Mouse (Mus musculus): ENCODE results near the gene Tpsg1. TPM values are rescaled to one million over a fixed set of nuclear protein-coding genes. Genes with fewer than 3 reads are reported as not detected.

Gene Tpsg1
- polyA plus RNA-seq, 1 experiment from 2014 or later: 0.43 TPM

DNA sequence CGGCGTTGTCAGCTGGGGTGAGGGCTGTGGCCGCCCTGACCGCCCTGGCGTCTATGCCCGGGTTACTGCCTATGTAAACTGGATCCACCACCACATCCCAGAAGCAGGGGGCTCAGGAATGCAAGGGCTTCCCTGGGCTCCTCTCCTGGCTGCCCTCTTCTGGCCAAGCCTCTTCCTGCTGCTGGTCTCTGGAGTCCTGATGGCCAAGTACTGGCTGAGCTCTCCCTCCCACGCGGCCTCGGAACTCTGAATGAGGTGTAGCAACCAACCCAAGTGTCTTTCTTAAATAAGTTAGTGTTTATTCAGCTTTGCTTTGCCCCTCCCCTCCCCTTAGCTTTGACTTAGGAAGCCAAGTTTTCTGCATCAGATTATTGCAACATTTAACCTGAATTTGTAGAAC is 4.9 kb downstream of the Tpsg1 start:
- Histone ChIP-seq H3K27me3 (replicated peaks) (peaks cover 5% of the 10 kb centered on the region; the same call in 1 of the 2 replicates), H3K9ac (no peak overlapping the region), H3K4me2 (replicated peaks) (no peak overlapping the region), H3K4me1 (no peaks in the 10 kb centered on the region), H3K36me3 (peaks cover 23% of the 10 kb centered on the region), H3K9me3 (no peaks in the 10 kb centered on the region), H3K27ac (no peak overlapping the region), H3K4me3 (no peak overlapping the region)
- whole genome bisulfite sequencing: 46% methylated on average over 9 of the region's 9 CpGs
- no peak for ATAC-seq (ENCODE audit: low FRiP score, low read depth)

GRCm38 (mm10) chr17:25394526-25394925 is 25.5 kb downstream of the Tpsg1 start:
- WGBS: 88% methylated on average over 4 of the region's 4 CpGs

GRCm38 (mm10) chr17:25397804-25398519 is 28.9 kb downstream of the Tpsg1 start:
- H3K4me3 ChIP-seq: no peak overlapping the region
- WGBS: 32% methylated on average over 14 of the region's 14 CpGs
- no peak overlapping the region for H3K27ac ChIP-seq
- H3K4me2 ChIP-seq (replicated peaks): no peak overlapping the region
- peak; percentile 57 for ATAC-seq (ENCODE audit: low FRiP score, low read depth)
- H3K36me3 ChIP-seq: peaks cover 9% of the 10 kb centered on the region
- H3K27me3 ChIP-seq (replicated peaks): peaks cover 4% of the 10 kb centered on the region; the same call in 1 of the 2 replicates
- no peak overlapping the region for H3K9ac ChIP-seq
- H3K9me3 ChIP-seq: no peaks in the 10 kb centered on the region
- H3K4me1 ChIP-seq: peaks cover 16% of the 10 kb centered on the region

More at GRCm38 (mm10) chr17:25394526-25394925, 25.5 kb downstream of the Tpsg1 start:
- Histone ChIP-seq H3K9ac (no peak overlapping the region), H3K36me3 (peaks cover 35% of the 10 kb centered on the region), H3K4me2 (replicated peaks) (no peak overlapping the region), H3K4me1 (peaks cover 15% of the 10 kb centered on the region), H3K9me3 (no peaks in the 10 kb centered on the region), H3K27me3 (replicated peaks) (no peaks in the 10 kb centered on the region), H3K27ac (no peak overlapping the region), H3K4me3 (no peak overlapping the region)
- ATAC-seq (ENCODE audit: low FRiP score, low read depth): no peak

GRCm38 (mm10) chr17:25398520-25398838 is 29.4 kb downstream of the Tpsg1 start:
- peaks cover 8% of the 10 kb centered on the region; the same call in 1 of the 2 replicates for H3K27me3 ChIP-seq (replicated peaks)
- 20% methylated on average over 13 of the region's 13 CpGs for WGBS
- H3K36me3 ChIP-seq: peaks cover 4% of the 10 kb centered on the region
- ATAC-seq (ENCODE audit: low FRiP score, low read depth): no peak
- H3K4me3 ChIP-seq: no peak overlapping the region
- H3K9me3 ChIP-seq: no peaks in the 10 kb centered on the region
- H3K9ac ChIP-seq: no peak overlapping the region
- H3K4me1 ChIP-seq: peaks cover 16% of the 10 kb centered on the region
- no peak overlapping the region for H3K4me2 ChIP-seq (replicated peaks)
- H3K27ac ChIP-seq: no peak overlapping the region

DNA sequence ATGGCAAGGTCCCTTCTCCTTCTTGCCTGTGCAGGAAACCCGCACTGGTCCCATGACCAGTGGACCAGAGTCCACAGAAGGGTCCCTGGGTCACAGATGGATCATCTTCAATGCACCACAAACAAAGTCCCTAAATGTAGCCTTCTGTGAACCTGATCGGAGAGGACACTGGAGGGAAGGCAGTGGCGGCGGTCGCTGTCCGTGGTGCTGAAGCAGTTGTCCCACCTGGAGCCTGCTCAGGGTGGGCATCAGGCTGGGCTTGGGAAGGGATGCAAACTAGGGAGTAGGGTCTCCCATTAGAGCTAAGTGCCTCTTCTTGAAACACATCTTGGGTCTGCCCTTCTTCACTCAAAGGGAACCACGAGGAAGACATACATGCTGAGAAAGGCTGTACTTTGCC is 31.4 kb downstream of the Tpsg1 start:
- Histone ChIP-seq H3K4me2 (replicated peaks) (no peak overlapping the region), H3K4me1 (peaks cover 32% of the 10 kb centered on the region), H3K9ac (no peak overlapping the region), H3K27ac (no peak overlapping the region), H3K9me3 (no peaks in the 10 kb centered on the region), H3K4me3 (no peak overlapping the region), H3K27me3 (replicated peaks) (peaks cover 8% of the 10 kb centered on the region; the same call in 1 of the 2 replicates), H3K36me3 (no peaks in the 10 kb centered on the region; the same call in 1 of the 2 replicates)
- WGBS: 6% methylated on average over 7 of the region's 7 CpGs
- no peak for ATAC-seq (ENCODE audit: low FRiP score, low read depth)

GRCm38 (mm10) chr17:25401491-25401890 is 32.4 kb downstream of the Tpsg1 start:
- Histone ChIP-seq H3K9me3 (no peaks in the 10 kb centered on the region), H3K4me2 (replicated peaks) (no peak overlapping the region), H3K27me3 (replicated peaks) (peaks cover 8% of the 10 kb centered on the region; the same call in 1 of the 2 replicates), H3K4me1 (peaks cover 42% of the 10 kb centered on the region), H3K4me3 (no peak overlapping the region), H3K27ac (no peak overlapping the region), H3K9ac (no peak overlapping the region), H3K36me3 (no peaks in the 10 kb centered on the region; the same call in 1 of the 2 replicates)
- ATAC-seq (ENCODE audit: low FRiP score, low read depth): no peak
- 60% methylated on average over 4 of the region's 4 CpGs for WGBS

GRCm38 (mm10) chr17:25402224-25402623 is 33.2 kb downstream of the Tpsg1 start:
- H3K9me3 ChIP-seq: no peaks in the 10 kb centered on the region
- no peak overlapping the region for H3K4me2 ChIP-seq (replicated peaks)
- H3K4me1 ChIP-seq: peaks cover 50% of the 10 kb centered on the region
- no peak overlapping the region for H3K4me3 ChIP-seq
- ATAC-seq (ENCODE audit: low FRiP score, low read depth): no peak
- no peak overlapping the region for H3K9ac ChIP-seq
- no peaks in the 10 kb centered on the region for H3K36me3 ChIP-seq
- peaks cover 8% of the 10 kb centered on the region; the same call in 1 of the 2 replicates for H3K27me3 ChIP-seq (replicated peaks)
- H3K27ac ChIP-seq: no peak overlapping the region
- WGBS: 83% methylated on average over 13 of the region's 13 CpGs

DNA sequence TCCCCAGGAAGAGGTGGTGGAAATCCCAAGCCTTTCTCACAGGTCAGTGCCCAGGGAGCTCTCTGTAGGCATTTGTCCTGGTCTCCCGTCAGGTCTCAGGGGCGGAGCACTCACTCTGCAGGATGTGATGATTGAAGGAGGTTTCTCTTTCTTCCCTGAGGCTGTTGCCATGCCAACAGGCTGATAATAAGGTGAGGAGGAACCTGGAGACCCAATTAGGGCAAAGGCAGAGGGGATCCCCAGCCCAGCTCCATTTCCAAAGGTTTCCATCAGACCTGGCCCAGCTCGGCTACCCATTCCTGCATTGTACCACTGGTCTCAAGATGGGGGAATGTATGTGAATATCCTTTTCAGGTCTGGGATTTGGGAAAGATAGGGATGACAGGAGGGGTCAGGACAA is 35.1 kb downstream of the Tpsg1 start:
- H3K27me3 ChIP-seq (replicated peaks): peaks cover 8% of the 10 kb centered on the region; the same call in 1 of the 2 replicates
- no peak overlapping the region for H3K27ac ChIP-seq
- 0 out of 2 replicates have a peak overlapping the region, but pooled peaks have one; percentile 3 for H3K4me2 ChIP-seq (replicated peaks)
- WGBS: 36% methylated on average over 3 of the region's 3 CpGs
- H3K36me3 ChIP-seq: no peaks in the 10 kb centered on the region
- H3K9me3 ChIP-seq: no peaks in the 10 kb centered on the region
- H3K4me3 ChIP-seq: no peak overlapping the region
- H3K9ac ChIP-seq: no peak overlapping the region
- no peak; the same call in 1 of the 2 replicates for ATAC-seq (ENCODE audit: low FRiP score, low read depth)
- peaks cover 44% of the 10 kb centered on the region for H3K4me1 ChIP-seq

- peaks cover 8% of the 10 kb centered on the region; the same call in 1 of the 2 replicates for H3K27me3 ChIP-seq (replicated peaks)
- H3K4me3 ChIP-seq: no peak overlapping the region
- WGBS: 14% methylated on average over 10 of the region's 10 CpGs
- H3K4me1 ChIP-seq: peaks cover 51% of the 10 kb centered on the region
- H3K36me3 ChIP-seq: no peaks in the 10 kb centered on the region
- H3K4me2 ChIP-seq (replicated peaks): peak overlapping the region; percentile 31
- ATAC-seq (ENCODE audit: low FRiP score, low read depth): peak; percentile 26; the same call in 1 of the 2 replicates
- no peak overlapping the region for H3K9ac ChIP-seq
- H3K9me3 ChIP-seq: no peaks in the 10 kb centered on the region
- H3K27ac ChIP-seq: no peak overlapping the region
Observed at GRCm38 (mm10) chr17:25405224-25405895, 36.3 kb downstream of the Tpsg1 start.

DNA sequence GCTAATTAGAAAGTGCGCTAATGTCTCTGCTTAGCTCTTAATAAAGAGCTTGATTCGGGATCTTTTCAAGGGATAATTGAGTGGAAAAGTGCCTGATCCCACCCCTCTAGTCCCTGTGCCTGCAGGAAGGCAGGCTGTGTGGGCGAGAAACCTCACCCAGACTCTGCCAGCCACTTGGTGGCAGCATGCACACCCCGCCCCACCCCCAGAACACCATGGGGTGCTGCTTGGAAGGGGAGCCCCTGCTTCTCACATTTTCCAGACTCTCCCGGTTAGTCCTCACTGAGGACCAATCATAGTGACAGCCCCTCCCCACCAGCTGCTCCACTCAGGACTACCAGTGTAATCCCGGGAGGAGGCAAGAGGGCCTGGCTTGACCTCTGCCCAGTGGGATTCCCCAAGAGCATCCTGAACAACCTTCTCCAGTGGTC is 37.0 kb downstream of the Tpsg1 start:
- Histone ChIP-seq H3K4me1 (peaks cover 51% of the 10 kb centered on the region), H3K27me3 (replicated peaks) (peaks cover 8% of the 10 kb centered on the region; the same call in 1 of the 2 replicates), H3K36me3 (no peaks in the 10 kb centered on the region), H3K9me3 (no peaks in the 10 kb centered on the region), H3K27ac (no peak overlapping the region), H3K4me2 (replicated peaks) (peak overlapping the region; percentile 31), H3K9ac (no peak overlapping the region), H3K4me3 (no peak overlapping the region)
- ATAC-seq (ENCODE audit: low FRiP score, low read depth): 0 out of 2 replicates have a peak, but pooled peaks have one; percentile 22
- 12% methylated on average over 6 of the region's 6 CpGs for WGBS

DNA sequence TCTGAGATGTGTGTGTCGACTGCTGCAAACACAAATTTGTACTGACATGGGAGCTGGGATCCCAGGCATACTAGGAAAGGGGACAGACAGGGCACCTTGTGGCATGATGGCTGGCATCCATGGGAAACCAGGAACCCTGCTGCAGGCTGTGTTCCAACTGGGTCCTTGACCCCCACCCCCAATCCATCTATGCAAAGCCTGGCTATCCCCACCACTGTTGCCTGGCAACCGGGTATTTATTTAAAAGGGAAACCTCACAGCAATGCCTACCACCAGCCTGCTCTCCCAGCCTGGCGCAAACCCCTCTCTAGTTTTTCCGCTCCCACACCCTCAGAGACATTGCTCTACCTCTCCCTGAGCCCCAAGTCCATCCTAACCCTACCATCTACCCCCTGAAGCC is 38.3 kb downstream of the Tpsg1 start:
- Histone ChIP-seq H3K9ac (no peak overlapping the region), H3K4me2 (replicated peaks) (no peak overlapping the region), H3K27ac (no peak overlapping the region), H3K4me1 (peaks cover 57% of the 10 kb centered on the region), H3K4me3 (no peak overlapping the region), H3K27me3 (replicated peaks) (peaks cover 8% of the 10 kb centered on the region; the same call in 1 of the 2 replicates), H3K9me3 (no peaks in the 10 kb centered on the region), H3K36me3 (no peaks in the 10 kb centered on the region)
- 79% methylated on average over 4 of the region's 4 CpGs for WGBS
- no peak for ATAC-seq (ENCODE audit: low FRiP score, low read depth)

GRCm38 (mm10) chr17:25408302-25408999 is 39.4 kb downstream of the Tpsg1 start:
- peaks cover 57% of the 10 kb centered on the region for H3K4me1 ChIP-seq
- H3K27ac ChIP-seq: no peak overlapping the region
- WGBS: 83% methylated on average over 7 of the region's 7 CpGs
- no peaks in the 10 kb centered on the region for H3K9me3 ChIP-seq
- no peak overlapping the region for H3K4me2 ChIP-seq (replicated peaks)
- H3K4me3 ChIP-seq: no peak overlapping the region
- H3K36me3 ChIP-seq: no peaks in the 10 kb centered on the region
- no peak for ATAC-seq (ENCODE audit: low FRiP score, low read depth)
- H3K9ac ChIP-seq: no peak overlapping the region
- peaks cover 1% of the 10 kb centered on the region; the same call in 1 of the 2 replicates for H3K27me3 ChIP-seq (replicated peaks)

All from neural tube, embryonic 12.5 days (tissue).